Mouse (Mus musculus) thymus, postnatal 10 days (tissue): ENCODE data around the gene Crb2.

Experiments used
- DNase-seq, 2 experiments: peaks; one replicate each; pipeline ENCODE4 v3.0.0; 2021; ENCODE audit warnings: low spot score in 2 of 2

The Crb2 gene

DNA sequence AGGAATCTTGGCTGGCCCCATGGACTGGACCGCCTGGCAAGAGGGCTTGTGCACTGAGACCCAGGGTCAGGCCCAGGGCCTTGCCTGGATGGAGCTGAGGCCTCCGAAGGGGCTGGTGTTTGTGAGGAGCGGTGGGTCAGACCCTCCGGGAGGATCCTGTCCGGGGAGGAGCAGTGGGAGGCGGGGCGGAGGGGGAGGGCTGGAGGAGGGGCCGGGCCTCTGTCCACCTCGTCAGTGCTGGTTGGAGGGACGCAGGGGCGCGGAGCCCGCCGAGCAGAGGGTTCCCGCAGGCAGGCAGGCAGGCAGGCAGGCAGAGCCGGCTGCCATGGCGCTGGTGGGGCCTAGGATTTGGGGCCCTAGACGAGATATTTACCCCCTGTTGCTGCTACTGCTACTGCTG is at the start of gene Crb2:
TSS of gene Crb2 (plus strand) at position 234 of the 400 bp plus-strand sequence.
- DNase-seq = no peak

GRCm38 (mm10) chr2:37731241-37731801 is 44.7 kb upstream of the Crb2 start:
- DNase-seq = no peak

DNA sequence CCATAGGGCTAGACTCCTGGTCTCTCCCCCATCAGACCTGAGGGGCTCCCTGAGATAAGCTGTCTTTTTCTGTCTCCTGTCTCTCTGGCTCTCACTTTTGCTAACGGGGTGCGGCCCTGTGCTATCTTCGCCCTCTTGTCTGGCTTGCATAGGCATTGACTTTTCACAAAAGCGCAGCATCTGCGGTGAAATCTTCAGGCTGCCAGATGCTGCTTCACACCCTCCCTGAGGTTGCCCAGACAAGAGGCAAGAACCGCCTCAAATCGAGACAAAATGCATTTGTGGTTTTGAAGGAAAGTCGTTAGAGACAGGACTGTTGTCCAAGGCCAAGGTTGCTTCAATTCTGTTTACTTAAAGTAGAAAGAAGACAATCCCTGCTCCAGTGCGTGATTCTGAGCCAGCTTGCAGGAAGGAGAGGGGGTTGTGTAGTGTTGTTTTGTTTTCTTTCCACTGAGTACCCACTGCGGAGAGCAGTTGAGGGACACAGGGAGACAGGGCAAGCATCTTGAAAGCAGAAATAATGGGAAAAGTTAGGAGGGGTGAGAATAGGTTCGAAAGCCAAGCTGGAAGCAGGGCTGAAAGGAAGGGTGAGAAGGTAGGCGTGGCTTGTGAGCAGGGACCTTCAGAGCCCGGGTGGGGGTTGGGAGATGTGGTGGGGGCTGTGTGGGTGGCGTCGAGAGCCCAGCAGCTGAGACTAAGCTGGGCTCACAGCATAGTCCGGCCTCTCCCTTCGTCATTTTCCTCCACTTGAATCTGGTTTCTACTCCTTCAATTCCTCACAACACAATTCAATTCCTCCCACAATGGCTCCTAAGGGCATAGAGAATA is 40.9 kb upstream of the Crb2 start:
- DNase-seq = peak; percentile 57 to 60

GRCm38 (mm10) chr2:37735807-37736188 is 40.3 kb upstream of the Crb2 start:
- DNase-seq = no peak

- no peak for DNase-seq
Measured at GRCm38 (mm10) chr2:37741806-37742554, 34.1 kb upstream of the Crb2 start.

- DNase-seq = no peak
Measured at GRCm38 (mm10) chr2:37744773-37745395, 31.2 kb upstream of the Crb2 start.

- no peak for DNase-seq
Measured at GRCm38 (mm10) chr2:37746293-37747049, 29.6 kb upstream of the Crb2 start.

DNA sequence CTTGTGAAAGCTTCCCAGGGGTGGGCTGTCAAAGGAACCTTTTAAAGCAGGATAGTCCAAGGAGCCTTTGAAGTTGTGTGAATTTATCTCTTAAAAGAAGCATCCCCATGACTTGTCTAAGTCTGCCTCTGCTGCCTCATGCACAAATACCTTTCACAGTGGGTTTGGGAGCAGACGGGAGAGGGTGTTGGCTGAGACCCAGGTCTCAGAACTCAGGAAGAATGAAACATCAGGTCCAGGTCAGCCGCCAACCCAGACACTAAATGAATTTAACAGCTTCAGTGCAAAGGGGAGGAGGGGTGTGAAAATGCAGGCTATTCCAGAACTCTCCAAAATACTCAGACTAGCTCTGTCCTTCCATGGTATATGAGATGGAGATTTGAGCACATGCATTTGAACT is 28.1 kb upstream of the Crb2 start:
- DNase-seq = no peak

- DNase-seq = no peak
Measured at GRCm38 (mm10) chr2:37748442-37749066, 27.5 kb upstream of the Crb2 start.

- DNase-seq = no peak
Measured at GRCm38 (mm10) chr2:37749323-37749722, 26.7 kb upstream of the Crb2 start.

GRCm38 (mm10) chr2:37751114-37751513 is 24.9 kb upstream of the Crb2 start:
- no peak for DNase-seq

GRCm38 (mm10) chr2:37756220-37756930 is 19.7 kb upstream of the Crb2 start:
- DNase-seq = no peak

DNA sequence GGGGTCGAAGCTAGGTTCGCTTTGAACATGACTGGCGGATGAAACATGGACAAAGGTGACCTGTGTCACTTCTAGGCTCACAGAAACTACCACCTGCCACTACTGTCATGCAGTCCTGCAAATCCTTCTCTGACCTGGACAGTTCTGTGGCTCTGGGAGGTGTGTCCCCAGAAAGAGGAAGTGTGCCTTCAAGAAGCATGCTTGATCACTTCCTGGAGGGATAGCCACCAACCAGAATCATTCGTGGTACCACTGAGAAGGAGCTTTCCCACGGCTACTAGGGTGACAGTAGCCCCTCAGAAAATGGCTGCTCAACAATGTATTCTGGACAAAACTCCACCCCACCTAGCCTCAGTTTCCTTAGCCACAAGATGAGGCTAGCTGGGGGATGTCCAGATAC is 19.0 kb upstream of the Crb2 start:
- no peak for DNase-seq

DNA sequence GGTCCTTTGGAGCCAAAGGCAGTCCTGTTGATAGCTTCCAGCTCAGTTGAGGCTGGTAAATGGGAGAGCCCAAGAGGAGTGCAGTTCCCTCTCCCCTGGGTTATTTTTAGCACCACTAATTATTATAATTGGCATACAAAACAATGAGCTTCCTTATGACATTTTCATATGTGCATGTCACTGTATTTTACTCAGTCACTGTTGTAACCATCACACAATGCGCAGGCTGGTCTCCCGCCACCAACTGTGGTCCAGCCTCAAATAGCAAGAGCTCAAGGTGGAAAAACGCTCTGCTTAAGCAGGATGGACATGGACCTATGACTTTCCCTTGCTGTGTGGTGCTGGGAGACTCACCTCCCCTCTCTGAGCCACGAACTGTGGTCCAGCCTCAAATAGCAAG is 18.3 kb upstream of the Crb2 start:
- no peak for DNase-seq

GRCm38 (mm10) chr2:37758343-37759015 is 17.6 kb upstream of the Crb2 start:
- no peak for DNase-seq

DNA sequence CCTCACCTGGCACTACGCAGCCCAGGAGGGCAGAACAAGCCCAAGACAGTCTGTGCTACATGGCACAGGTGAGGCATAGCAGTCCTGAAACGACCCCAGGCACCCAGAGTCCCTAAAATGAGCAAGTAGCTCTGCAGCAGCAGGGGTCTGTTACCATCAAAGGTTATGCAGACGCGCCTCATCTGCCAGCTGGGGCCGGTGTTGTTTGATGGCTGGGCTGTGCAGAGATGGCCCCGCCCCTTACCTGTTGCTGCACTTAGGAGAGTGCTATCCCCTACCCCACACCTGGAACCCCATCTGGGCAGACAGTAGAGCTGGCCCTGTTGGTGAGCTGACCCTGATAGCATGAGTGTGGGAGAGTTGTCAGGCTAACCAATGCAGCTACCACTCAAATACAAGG is 15.4 kb upstream of the Crb2 start:
- DNase-seq = peak; percentile 41 to 54

DNA sequence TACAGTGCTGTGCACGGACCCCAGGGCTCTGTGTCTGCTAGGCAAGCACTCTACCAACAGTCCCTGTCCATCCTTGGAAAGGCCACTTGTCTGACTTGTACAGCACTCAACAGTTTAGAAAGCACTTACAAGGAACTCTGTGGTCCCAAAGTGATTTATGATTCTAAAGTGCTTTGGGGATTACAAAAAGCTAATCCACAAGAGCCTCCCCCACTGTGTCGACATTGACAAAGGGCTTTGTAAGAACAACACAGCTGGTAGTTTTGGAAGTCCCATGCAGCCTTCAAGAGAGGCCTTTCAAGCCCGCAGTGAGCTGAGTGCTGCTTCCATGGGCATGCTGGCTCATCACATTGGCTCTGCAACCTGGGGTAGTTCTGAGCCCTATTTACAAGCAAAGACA is 12.4 kb upstream of the Crb2 start:
- no peak for DNase-seq

GRCm38 (mm10) chr2:37764514-37764913 is 11.5 kb upstream of the Crb2 start:
- no peak for DNase-seq

GRCm38 (mm10) chr2:37765082-37765483 is 11.0 kb upstream of the Crb2 start:
- DNase-seq = peak; percentile 78 to 83
